Mouse (Mus musculus) intestine, postnatal 0 days (tissue): ENCODE results near the gene Npas3. TPM values are rescaled to one million over a fixed set of nuclear protein-coding genes. Genes with fewer than 3 reads are reported as not detected.

Source experiments
- ATAC-seq: fragments of 200-750 bp; cut with Nextera tagmentation; 2 replicates; pipeline ENCODE4 v1.8.0; 2017; ENCODE audit warnings: mild to moderate bottlenecking, moderate TSS enrichment, moderate library complexity
- H3K27ac ChIP-seq: fragments of 300-500 bp; sonication (generic); 2 replicates; pipeline ENCODE4 v1.5.1; 2014; ENCODE audit warnings: mild to moderate bottlenecking, low read depth, low read length, moderate library complexity
- H3K27me3 ChIP-seq: fragments of 300-500 bp; sonication (generic); replicated peaks from 2 replicates; pipeline ENCODE4 v1.6.1; 2014; ENCODE audit warnings: low read length, mixed read lengths; ENCODE audit not compliant: control insufficient read depth, insufficient read depth
- H3K36me3 ChIP-seq: fragments of 300-500 bp; sonication (generic); 2 replicates; pipeline ENCODE4 v1.6.1; 2014; ENCODE audit warnings: mild to moderate bottlenecking, moderate library complexity; ENCODE audit not compliant: control insufficient read depth, insufficient read depth
- H3K4me1 ChIP-seq: fragments of 300-500 bp; sonication (generic); replicated peaks from 2 replicates; pipeline ENCODE4 v1.6.1; 2014; ENCODE audit warnings: antibody characterized with exemption, low read length, mixed read lengths; ENCODE audit not compliant: control insufficient read depth, insufficient read depth
- H3K4me2 ChIP-seq: fragments of 300-500 bp; sonication (generic); replicated peaks from 2 replicates; pipeline ENCODE4 v1.6.1; 2014; ENCODE audit warnings: low read depth, mild to moderate bottlenecking, moderate library complexity
- H3K4me3 ChIP-seq: fragments of 300-500 bp; sonication (generic); 2 replicates; pipeline ENCODE4 v1.5.1; 2014; ENCODE audit warnings: low read depth, low read length
- H3K9ac ChIP-seq: fragments of 300-500 bp; sonication (generic); 2 replicates; pipeline ENCODE4 v1.6.1; 2014; ENCODE audit warnings: mild to moderate bottlenecking, low read depth, low read length
- H3K9me3 ChIP-seq: fragments of 300-500 bp; sonication (generic); 2 replicates; pipeline ENCODE4 v1.6.1; 2016; ENCODE audit warnings: mixed run types; ENCODE audit not compliant: control insufficient read depth
- CTCF ChIP-seq: sonication (generic); IDR thresholded peaks from 2 replicates; pipeline ENCODE4 v1.5.1; 2016; ENCODE audit warnings: low read depth, mild to moderate bottlenecking, control low read depth, antibody characterized with exemption, moderate library complexity
- WGBS: fragments of 180-500 bp; shearing (Covaris S2); extraction: QIAGEN DNeasy Blood & Tissue Kit; methylation state at CpG from one replicate; pipeline ENCODE4 v1.1.7; 2014; 5-methylcytosine and 5-hydroxymethylcytosine counted together
- polyA plus RNA-seq: library from polyadenylated mRNA; unstranded; fragments of >200 nt; fragmentation: Nextera tagmentation; extraction: Ambion mirVana; gene quantifications from 2 replicates; pipeline ENCODE4 v1.2.1, GENCODE M21; 2015

The Npas3 gene
- polyA plus RNA-seq, 1 experiment from 2014 or later, result 0.48 TPM

- Histone ChIP-seq H3K4me1 (no peaks in the 10 kb centered on the region), H3K9ac (no peak overlapping the region), H3K36me3 (no peaks in the 10 kb centered on the region), H3K4me3 (no peak overlapping the region), H3K27me3 (no peaks in the 10 kb centered on the region), H3K27ac (no peak overlapping the region), H3K4me2 (no peak overlapping the region), H3K9me3 (no peaks in the 10 kb centered on the region)
- WGBS, result 53% methylated on average over 14 of the region's 14 CpGs
- ATAC-seq, result no peak
- no peak for TF ChIP-seq CTCF
Measured at GRCm38 (mm10) chr12:53338349-53338948, 90.0 kb downstream of the Npas3 start.

GRCm38 (mm10) chr12:53342741-53343140 lies 94.3 kb downstream of the Npas3 start:
- no peak overlapping the region for H3K4me2 ChIP-seq
- no peaks in the 10 kb centered on the region for H3K36me3 ChIP-seq
- no peaks in the 10 kb centered on the region for H3K27me3 ChIP-seq
- no peaks in the 10 kb centered on the region for H3K9me3 ChIP-seq
- no peak for ATAC-seq
- H3K27ac ChIP-seq, result no peak overlapping the region
- H3K9ac ChIP-seq, result no peak overlapping the region
- no peak overlapping the region for H3K4me3 ChIP-seq
- WGBS, result 53% methylated on average over 9 of the region's 9 CpGs
- no peak for TF ChIP-seq CTCF
- no peaks in the 10 kb centered on the region for H3K4me1 ChIP-seq

GRCm38 (mm10) chr12:53351860-53352259 lies 103.4 kb downstream of the Npas3 start:
- H3K4me3 ChIP-seq, result no peak overlapping the region
- 79% methylated on average over 7 of the region's 7 CpGs for WGBS
- H3K36me3 ChIP-seq, result no peaks in the 10 kb centered on the region
- H3K4me2 ChIP-seq, result no peak overlapping the region
- no peak overlapping the region for H3K27ac ChIP-seq
- H3K9ac ChIP-seq, result no peak overlapping the region
- H3K4me1 ChIP-seq, result no peaks in the 10 kb centered on the region
- ATAC-seq, result no peak
- H3K27me3 ChIP-seq, result no peaks in the 10 kb centered on the region
- TF ChIP-seq CTCF, result no peak
- H3K9me3 ChIP-seq, result no peaks in the 10 kb centered on the region

- H3K9ac ChIP-seq, result no peak overlapping the region
- H3K4me2 ChIP-seq, result no peak overlapping the region
- H3K27ac ChIP-seq, result no peak overlapping the region
- no peaks in the 10 kb centered on the region for H3K36me3 ChIP-seq
- TF ChIP-seq CTCF, result no peak
- no peaks in the 10 kb centered on the region for H3K27me3 ChIP-seq
- no peaks in the 10 kb centered on the region for H3K9me3 ChIP-seq
- WGBS, result 88% methylated on average over 5 of the region's 5 CpGs
- H3K4me1 ChIP-seq, result no peaks in the 10 kb centered on the region
- ATAC-seq, result no peak
- no peak overlapping the region for H3K4me3 ChIP-seq
Measured at GRCm38 (mm10) chr12:53365751-53366150, 117.3 kb downstream of the Npas3 start.

- H3K27me3 ChIP-seq, result no peaks in the 10 kb centered on the region
- no peak for TF ChIP-seq CTCF
- H3K4me2 ChIP-seq, result no peak overlapping the region
- 84% methylated on average over 8 of the region's 8 CpGs for whole genome bisulfite sequencing
- no peak overlapping the region for H3K9ac ChIP-seq
- ATAC-seq, result no peak
- H3K9me3 ChIP-seq, result no peaks in the 10 kb centered on the region
- no peak overlapping the region for H3K4me3 ChIP-seq
- H3K27ac ChIP-seq, result no peak overlapping the region
- H3K4me1 ChIP-seq, result no peaks in the 10 kb centered on the region
- no peaks in the 10 kb centered on the region for H3K36me3 ChIP-seq
Measured at GRCm38 (mm10) chr12:53384851-53385250, 136.4 kb downstream of the Npas3 start.

GRCm38 (mm10) chr12:53405856-53406255 lies 157.4 kb downstream of the Npas3 start:
- H3K4me2 ChIP-seq, result no peak overlapping the region
- H3K4me1 ChIP-seq, result no peaks in the 10 kb centered on the region
- H3K9me3 ChIP-seq, result no peaks in the 10 kb centered on the region
- no peak for ATAC-seq
- H3K27ac ChIP-seq, result no peak overlapping the region
- H3K27me3 ChIP-seq, result no peaks in the 10 kb centered on the region
- H3K36me3 ChIP-seq, result no peaks in the 10 kb centered on the region
- no peak for TF ChIP-seq CTCF
- 55% methylated on average over 4 of the region's 4 CpGs for WGBS
- no peak overlapping the region for H3K9ac ChIP-seq
- no peak overlapping the region for H3K4me3 ChIP-seq

- Histone ChIP-seq H3K4me1 (no peaks in the 10 kb centered on the region), H3K27me3 (no peaks in the 10 kb centered on the region), H3K4me2 (no peak overlapping the region), H3K9ac (no peak overlapping the region), H3K9me3 (no peaks in the 10 kb centered on the region), H3K36me3 (no peaks in the 10 kb centered on the region), H3K4me3 (no peak overlapping the region), H3K27ac (no peak overlapping the region)
- TF ChIP-seq CTCF, result no peak
- 29% methylated on average over 3 of the region's 3 CpGs for WGBS
- no peak for ATAC-seq
Measured at GRCm38 (mm10) chr12:53407776-53408175, 159.3 kb downstream of the Npas3 start.
